ENCODE assay signal across 2 mouse cellular contexts in the genomic region with DNA sequence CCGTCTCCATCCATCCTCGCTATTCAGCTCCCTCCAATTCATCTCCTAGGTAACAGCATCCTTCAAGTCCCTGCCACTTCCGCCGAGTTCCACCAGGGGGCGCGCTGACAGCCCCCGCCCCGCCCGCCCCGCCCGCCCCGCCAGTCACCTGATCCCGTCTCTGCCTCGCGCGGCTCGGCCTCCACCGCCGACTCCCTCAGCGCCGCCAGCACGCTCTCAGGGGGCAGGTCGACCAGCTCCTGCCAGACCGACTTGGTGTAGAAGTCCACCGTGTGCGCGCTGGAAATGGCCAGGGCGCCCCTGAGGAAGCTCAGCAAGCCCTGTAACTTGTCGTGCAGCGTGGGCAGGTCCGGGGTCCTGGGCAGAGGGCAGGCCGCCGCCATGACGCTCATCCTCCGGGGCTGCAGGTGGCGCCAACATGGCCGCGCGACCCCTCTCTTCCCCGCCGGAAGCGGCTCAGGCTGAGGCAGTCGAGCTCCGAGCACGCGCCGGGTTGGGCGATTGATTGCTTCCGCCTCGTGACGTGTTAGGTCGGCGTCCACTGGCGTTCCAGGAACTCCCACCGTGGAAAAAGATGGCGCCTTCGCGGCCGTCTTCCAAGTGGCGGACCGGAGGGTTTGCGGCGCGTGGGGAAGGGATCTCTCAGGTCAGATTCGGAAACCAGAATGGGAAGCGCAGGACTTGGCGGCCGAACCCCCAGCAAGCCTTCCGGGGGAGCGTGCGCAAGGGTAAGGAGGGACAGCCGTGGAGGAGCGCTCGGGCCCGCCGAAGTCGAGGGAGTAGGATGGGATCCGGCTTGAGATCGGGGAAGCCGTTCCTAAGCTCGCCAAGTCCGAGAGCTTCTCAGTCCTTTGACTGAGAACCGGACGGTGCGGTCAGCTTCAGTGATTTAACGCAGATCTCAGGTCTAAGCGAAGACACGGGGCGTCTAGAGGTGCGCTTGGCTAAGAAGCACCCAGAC.
TF ChIP-seq lines count a peak whose summit lies in the region.

A gene (plus strand): TSS at position 140 of the 961 bp plus-strand sequence.
A gene (minus strand): TSS at position 453 of the 961 bp plus-strand sequence.

TF ChIP-seq in C2C12, 6 proteins besides CTCF, POLR2A, EP300 and RAD21 (continued from another document):
- TF ChIP-seq MAX (IDR thresholded peaks at IDR 0.05): peak; percentile 88

TF ChIP-seq in myocyte, 11 proteins besides CTCF, POLR2A, EP300 and RAD21 (continued from another document):
- peak; percentile 85 for TF ChIP-seq POLR2AphosphoS2 (IDR thresholded peaks at IDR 0.05; ENCODE audit: insufficient read length, low read depth)
- TF ChIP-seq REST (IDR thresholded peaks at IDR 0.05; ENCODE audit: insufficient read depth, insufficient read length): no peak
- TF ChIP-seq MYOD1 (IDR thresholded peaks at IDR 0.05; ENCODE audit: control insufficient read depth in 1 of 3, insufficient read length in 2 of 3, low read depth in 2 of 3): peak in 1 of 3 experiments; percentile 12
- TF ChIP-seq TCF12 (IDR thresholded peaks at IDR 0.05; ENCODE audit: insufficient read depth, poor library complexity, severe bottlenecking): no peak
- TF ChIP-seq MYOG (IDR thresholded peaks at IDR 0.05; ENCODE audit: control insufficient read depth in 1 of 3, insufficient read depth in 1 of 3, insufficient read length in 2 of 3, low read depth in 2 of 3): peak in 2 of 3 experiments; percentile 63 to 65
- peak; percentile 19 for TF ChIP-seq E2F4 (IDR thresholded peaks at IDR 0.05; ENCODE audit: insufficient read depth)
- TF ChIP-seq CEBPB (IDR thresholded peaks at IDR 0.05; ENCODE audit: insufficient read depth, poor library complexity, severe bottlenecking): no peak
- peak; percentile 95 for TF ChIP-seq SRF (IDR thresholded peaks at IDR 0.05; ENCODE audit: control insufficient read depth, insufficient read length, low read depth)
- no peak for TF ChIP-seq USF1 (IDR thresholded peaks at IDR 0.05; ENCODE audit: low read depth)
- no peak for TF ChIP-seq TCF3 (IDR thresholded peaks at IDR 0.05; ENCODE audit: insufficient read length, low read depth)
